Mouse (Mus musculus): ENCODE data around the gene Med22. TPM values are rescaled to one million over a fixed set of nuclear protein-coding genes. Genes with fewer than 3 reads are reported as not detected.

Gene Med22
- total and polyA plus RNA-seq, 3 experiments: 10.8 to 75.9 (median 24.6) TPM

DNA sequence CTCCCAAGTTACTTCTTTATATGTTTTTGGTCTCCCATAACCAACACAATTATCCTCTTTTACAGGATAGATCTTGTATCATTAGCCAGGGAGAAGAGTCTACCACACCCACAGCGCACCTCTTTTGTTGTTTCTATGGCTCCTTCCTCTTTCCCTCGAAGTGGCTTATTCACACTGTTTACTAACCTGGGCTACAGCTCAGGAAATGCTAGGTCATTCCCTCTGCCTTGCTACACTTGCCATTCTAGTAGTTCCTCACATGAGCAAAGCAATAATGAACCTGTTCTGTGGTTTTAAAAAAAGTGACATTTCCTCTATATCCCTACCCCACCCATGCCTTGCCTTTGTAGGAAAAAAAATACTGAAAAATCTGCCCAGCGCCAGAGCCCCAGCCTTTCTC, 47.6 kb downstream of the Med22 start:
- Histone ChIP-seq H3K36me3 (replicated peaks) (no peaks in the 10 kb centered on the region), H3K9me3 (replicated peaks) (no peaks in the 10 kb centered on the region), H3K27me3 (ENCODE audit: insufficient read depth, low read length) (peaks cover 11% of the 10 kb centered on the region), H3K4me3 (ENCODE audit: low read depth, low read length) (no peak overlapping the region), H3K4me1 (ENCODE audit: insufficient read depth, low read depth, low read length) (no peaks in the 10 kb centered on the region)
- DNase-seq (ENCODE audit: low spot score): no peak
- ATAC-seq (ENCODE audit: extremely low read depth, insufficient number of reproducible peaks, low FRiP score, poor library complexity, severe bottlenecking): no peak
- TF ChIP-seq GATA1 (IDR thresholded peaks at IDR 0.05; ENCODE audit: borderline replicate concordance, low read length) (no peak), GATA2 (IDR thresholded peaks at IDR 0.05; ENCODE audit: borderline replicate concordance, low read depth, low read length) (no peak), POLR2AphosphoS5 (IDR thresholded peaks at IDR 0.05; ENCODE audit: insufficient replicate concordance, low read depth, low read length) (no peak), TAL1 (conservative IDR thresholded peaks at IDR 0.05; ENCODE audit: low read depth, low read length) (no peak), CTCF (IDR thresholded peaks at IDR 0.05; ENCODE audit: low read depth, low read length) (no peak)

Other genes starting within 250 kb of the Med22 start
- not detected in 2 replicates for gene Lcn4, start 239.4 kb downstream of the Med22 start, total RNA-seq (2014; fragmentation: Nextera tagmentation)
- not detected in 2 replicates for gene Lcn4, start 239.4 kb downstream of the Med22 start, total RNA-seq (2017)
- gene Lcn4, start 239.4 kb downstream of the Med22 start, polyA plus RNA-seq (2012): not detected in 2 replicates
- gene Abo, start 45.7 kb downstream of the Med22 start, total RNA-seq (2014; fragmentation: Nextera tagmentation): not detected in 2 replicates
- 0.05 TPM in 1 of 2 replicates, not detected in the other for gene Abo, start 45.7 kb downstream of the Med22 start, total RNA-seq (2017)
- gene Abo, start 45.7 kb downstream of the Med22 start, polyA plus RNA-seq (2012): not detected in 2 replicates
- 20.7 and 37.9 TPM in 2 replicates for gene Surf6, start 7.8 kb downstream of the Med22 start, total RNA-seq (2014; fragmentation: Nextera tagmentation)
- 33.9 and 34.8 TPM in 2 replicates for gene Surf6, start 7.8 kb downstream of the Med22 start, total RNA-seq (2017)
- 48.0 and 52.5 TPM in 2 replicates for gene Surf6, start 7.8 kb downstream of the Med22 start, polyA plus RNA-seq (2012)
- 1,025 and 1,074 TPM in 2 replicates for gene Rpl7a, start 87 bp upstream of the Med22 start, total RNA-seq (2014; fragmentation: Nextera tagmentation)
- gene Rpl7a, start 87 bp upstream of the Med22 start, total RNA-seq (2017): 2,095 and 2,519 TPM in 2 replicates
- 4,098 and 5,305 TPM in 2 replicates for gene Rpl7a, start 87 bp upstream of the Med22 start, polyA plus RNA-seq (2012)
- 69.6 and 91.3 TPM in 2 replicates for gene Surf2, start 5.7 kb upstream of the Med22 start, total RNA-seq (2014; fragmentation: Nextera tagmentation)
- 73.8 and 81.8 TPM in 2 replicates for gene Surf2, start 5.7 kb upstream of the Med22 start, total RNA-seq (2017)
- gene Surf2, start 5.7 kb upstream of the Med22 start, polyA plus RNA-seq (2012): 5.7 and 11.1 TPM in 2 replicates
- gene Surf1, start 5.9 kb upstream of the Med22 start, total RNA-seq (2014; fragmentation: Nextera tagmentation): 119 and 128 TPM in 2 replicates
- gene Surf1, start 5.9 kb upstream of the Med22 start, total RNA-seq (2017): 85.6 and 102 TPM in 2 replicates
- gene Surf1, start 5.9 kb upstream of the Med22 start, polyA plus RNA-seq (2012): 25.5 and 38.1 TPM in 2 replicates
- 88.0 and 97.9 TPM in 2 replicates for gene Surf4, start 23.3 kb upstream of the Med22 start, total RNA-seq (2014; fragmentation: Nextera tagmentation)
- gene Surf4, start 23.3 kb upstream of the Med22 start, total RNA-seq (2017): 72.9 and 74.6 TPM in 2 replicates
- gene Surf4, start 23.3 kb upstream of the Med22 start, polyA plus RNA-seq (2012): 75.3 and 80.7 TPM in 2 replicates
- not detected in 2 replicates for gene Stkld1, start 23.4 kb upstream of the Med22 start, total RNA-seq (2014; fragmentation: Nextera tagmentation)
- 0.35 TPM in 1 of 2 replicates, not detected in the other for gene Stkld1, start 23.4 kb upstream of the Med22 start, total RNA-seq (2017)
- gene Stkld1, start 23.4 kb upstream of the Med22 start, polyA plus RNA-seq (2012): 0.02 TPM in 1 of 2 replicates, not detected in the other
- gene Rexo4, start 53.7 kb upstream of the Med22 start, total RNA-seq (2014; fragmentation: Nextera tagmentation): 61.0 and 69.6 TPM in 2 replicates
- gene Rexo4, start 53.7 kb upstream of the Med22 start, total RNA-seq (2017): 108 and 115 TPM in 2 replicates
- 77.7 and 125 TPM in 2 replicates for gene Rexo4, start 53.7 kb upstream of the Med22 start, polyA plus RNA-seq (2012)
- not detected in 2 replicates for gene Adamts13, start 62.7 kb upstream of the Med22 start, total RNA-seq (2014; fragmentation: Nextera tagmentation)
- gene Adamts13, start 62.7 kb upstream of the Med22 start, total RNA-seq (2017): not detected in 2 replicates
- not detected in 2 replicates for gene Adamts13, start 62.7 kb upstream of the Med22 start, polyA plus RNA-seq (2012)
- 13.8 and 20.8 TPM in 2 replicates for gene Cacfd1, start 99.2 kb upstream of the Med22 start, total RNA-seq (2014; fragmentation: Nextera tagmentation)
- gene Cacfd1, start 99.2 kb upstream of the Med22 start, total RNA-seq (2017): 9.5 and 15.8 TPM in 2 replicates
- 7.4 and 8.9 TPM in 2 replicates for gene Cacfd1, start 99.2 kb upstream of the Med22 start, polyA plus RNA-seq (2012)
- not detected in 2 replicates for gene Slc2a6, start 117.3 kb upstream of the Med22 start, total RNA-seq (2014; fragmentation: Nextera tagmentation)
- gene Slc2a6, start 117.3 kb upstream of the Med22 start, total RNA-seq (2017): 0.16 and 0.17 TPM in 2 replicates
- not detected in 2 replicates for gene Slc2a6, start 117.3 kb upstream of the Med22 start, polyA plus RNA-seq (2012)
- not detected in 2 replicates for gene Mymk, start 161.5 kb upstream of the Med22 start, total RNA-seq (2014; fragmentation: Nextera tagmentation)
- 0.17 and 0.27 TPM in 2 replicates for gene Mymk, start 161.5 kb upstream of the Med22 start, total RNA-seq (2017)
- gene Mymk, start 161.5 kb upstream of the Med22 start, polyA plus RNA-seq (2012): not detected in 2 replicates
- gene Adamtsl2, start 168.7 kb upstream of the Med22 start, total RNA-seq (2014; fragmentation: Nextera tagmentation): not detected in 2 replicates
- gene Adamtsl2, start 168.7 kb upstream of the Med22 start, total RNA-seq (2017): 0.06 and 0.11 TPM in 2 replicates
- gene Adamtsl2, start 168.7 kb upstream of the Med22 start, polyA plus RNA-seq (2012): not detected in 2 replicates
- gene Fam163b, start 231.8 kb upstream of the Med22 start, total RNA-seq (2014; fragmentation: Nextera tagmentation): not detected in 2 replicates
- 0.16 TPM in 1 of 2 replicates, not detected in the other for gene Fam163b, start 231.8 kb upstream of the Med22 start, total RNA-seq (2017)
- gene Fam163b, start 231.8 kb upstream of the Med22 start, polyA plus RNA-seq (2012): not detected in 2 replicates